Mouse (Mus musculus) CH12.LX (cell line): ENCODE results near the gene Itgb1bp1. TPM values are rescaled to one million over a fixed set of nuclear protein-coding genes. Genes with fewer than 3 reads are reported as not detected.

ENCODE experiments used
- DNase-seq: peaks from one replicate; pipeline ENCODE4 v3.0.0-alpha.2; 2013; ENCODE audit errors: extremely low read depth
- H3K27ac ChIP-seq: 2 replicates; pipeline ENCODE4 v1.5.1; 2012; ENCODE audit warnings: low read depth, mild to moderate bottlenecking, control low read depth, moderate library complexity; ENCODE audit not compliant: insufficient read depth
- H3K27me3 ChIP-seq: replicated peaks from 2 replicates; pipeline ENCODE3; 2012; ENCODE audit warnings: inconsistent platforms
- H3K36me3 ChIP-seq, 2 experiments: replicated peaks in 1 of 2; 2 replicates each; pipeline versions ENCODE3 to v1.6.1; 2012; ENCODE audit warnings: inconsistent platforms in 1 of 2, low read length in 1 of 2, mild to moderate bottlenecking in 1 of 2, mixed read lengths in 1 of 2, moderate library complexity in 1 of 2; ENCODE audit not compliant: control insufficient read depth in 1 of 2, insufficient read depth in 1 of 2
- H3K4me1 ChIP-seq, 2 experiments: 2 replicates each; pipeline ENCODE4 v1.6.1; 2012; ENCODE audit warnings: inconsistent platforms in 1 of 2, moderate library complexity in 1 of 2; ENCODE audit not compliant: insufficient read depth in 2 of 2, control insufficient read depth in 1 of 2
- H3K4me2 ChIP-seq: 2 replicates; pipeline ENCODE4 v1.6.1; 2012; ENCODE audit warnings: low read depth, mild to moderate bottlenecking, control low read depth; ENCODE audit not compliant: poor library complexity, insufficient read depth, severe bottlenecking
- H3K4me3 ChIP-seq, 3 experiments: fragments of 150-350 bp in 1 of 3; sonication (generic) in 1 of 3; replicated peaks in 1 of 3; 2 replicates each; pipeline versions ENCODE3 to v1.5.1; 2011 to 2012; ENCODE audit warnings: low read depth in 2 of 3, low read length in 2 of 3, mild to moderate bottlenecking in 2 of 3, moderate library complexity in 2 of 3, control low read depth in 1 of 3, improper control_type of control experiment in 1 of 3, inconsistent platforms in 1 of 3, mixed read lengths in 1 of 3; ENCODE audit not compliant: poor library complexity in 1 of 3
- H3K79me2 ChIP-seq: replicated peaks from 2 replicates; pipeline ENCODE4 v1.6.1; 2012; ENCODE audit warnings: mild to moderate bottlenecking, moderate library complexity; ENCODE audit not compliant: control insufficient read depth, poor library complexity, insufficient read depth, severe bottlenecking; ENCODE audit errors: extremely low read depth
- H3K9ac ChIP-seq: 2 replicates; pipeline ENCODE4 v1.6.1; 2012; ENCODE audit warnings: low read depth, mild to moderate bottlenecking, control low read depth, moderate library complexity; ENCODE audit not compliant: insufficient read depth
- H3K9me3 ChIP-seq: replicated peaks from 2 replicates; pipeline ENCODE3; 2012; ENCODE audit warnings: low read length, inconsistent platforms, mixed read lengths
- BHLHE40 ChIP-seq: IDR thresholded peaks from 2 replicates; pipeline ENCODE4 v1.6.1; 2011; ENCODE audit warnings: mild to moderate bottlenecking, low read depth, low read length, improper control_type of control experiment
- CHD2 ChIP-seq: IDR thresholded peaks from 2 replicates; pipeline ENCODE4 v1.6.1; 2011; ENCODE audit warnings: low read length, improper control_type of control experiment
- CTCF ChIP-seq, 2 experiments: IDR thresholded peaks in 1 of 2; conservative IDR thresholded peaks in 1 of 2; 2 replicates each; pipeline ENCODE4 v1.5.1; 2011 to 2012; ENCODE audit warnings: low read depth in 2 of 2, low read length in 2 of 2, improper control_type of control experiment in 1 of 2, inconsistent platforms in 1 of 2, mild to moderate bottlenecking in 1 of 2, moderate library complexity in 1 of 2
- ELF1 ChIP-seq: IDR thresholded peaks from 2 replicates; pipeline ENCODE4 v1.6.1; 2014; ENCODE audit warnings: low read depth, mild to moderate bottlenecking, inconsistent platforms, low read length, improper control_type of control experiment
- EP300 ChIP-seq: IDR thresholded peaks from 2 replicates; pipeline ENCODE4 v1.6.1; 2011; ENCODE audit warnings: low read length, improper control_type of control experiment
- ETS1 ChIP-seq: conservative IDR thresholded peaks from 2 replicates; pipeline ENCODE4 v1.6.1; 2012; ENCODE audit warnings: low read depth, mild to moderate bottlenecking, inconsistent platforms, low read length, improper control_type of control experiment, moderate library complexity
- GABPA ChIP-seq: IDR thresholded peaks from 2 replicates; pipeline ENCODE4 v1.6.1; 2012; ENCODE audit warnings: low read depth, low read length, improper control_type of control experiment, inconsistent platforms; ENCODE audit not compliant: insufficient replicate concordance
- HCFC1 ChIP-seq: IDR thresholded peaks from 2 replicates; pipeline ENCODE4 v1.6.1; 2012; ENCODE audit warnings: low read depth, mild to moderate bottlenecking, inconsistent platforms, low read length, improper control_type of control experiment
- IRF4 ChIP-seq: IDR thresholded peaks from 2 replicates; pipeline ENCODE4 v1.6.1; 2014; ENCODE audit warnings: low read depth, mild to moderate bottlenecking, inconsistent platforms, low read length, improper control_type of control experiment
- JUN ChIP-seq: IDR thresholded peaks from 2 replicates; pipeline ENCODE4 v1.6.1; 2011; ENCODE audit warnings: low read depth, mild to moderate bottlenecking, low read length, improper control_type of control experiment, moderate library complexity; ENCODE audit not compliant: insufficient read depth
- KAT2A ChIP-seq: IDR thresholded peaks from 2 replicates; pipeline ENCODE4 v1.6.1; 2012; ENCODE audit warnings: low read length, improper control_type of control experiment, inconsistent platforms; ENCODE audit not compliant: insufficient replicate concordance
- MAFK ChIP-seq: IDR thresholded peaks from 2 replicates; pipeline ENCODE4 v1.6.1; 2011; ENCODE audit warnings: low read length, improper control_type of control experiment; ENCODE audit not compliant: insufficient replicate concordance
- MEF2A ChIP-seq: IDR thresholded peaks from 2 replicates; pipeline ENCODE4 v1.6.1; 2014; ENCODE audit warnings: low read depth, mild to moderate bottlenecking, inconsistent platforms, low read length, improper control_type of control experiment, borderline replicate concordance
- MYC ChIP-seq: IDR thresholded peaks from 2 replicates; pipeline ENCODE4 v1.6.1; 2011; ENCODE audit warnings: low read depth, mild to moderate bottlenecking, improper control_type of control experiment, low read length
- NRF1 ChIP-seq: IDR thresholded peaks from 2 replicates; pipeline ENCODE4 v1.6.1; 2014; ENCODE audit warnings: low read depth, mild to moderate bottlenecking, inconsistent platforms, low read length, improper control_type of control experiment, moderate library complexity
- POLR2A ChIP-seq: IDR thresholded peaks from 2 replicates; pipeline ENCODE4 v1.6.1; 2011; ENCODE audit warnings: low read depth, mild to moderate bottlenecking, improper control_type of control experiment, low read length
- POLR2AphosphoS2 ChIP-seq: IDR thresholded peaks from 2 replicates; pipeline ENCODE4 v1.6.1; 2011; ENCODE audit warnings: low read depth, low read length, improper control_type of control experiment
- RAD21 ChIP-seq: IDR thresholded peaks from 2 replicates; pipeline ENCODE4 v1.6.1; 2011; ENCODE audit warnings: low read depth, mild to moderate bottlenecking, low read length, improper control_type of control experiment, moderate library complexity
- RCOR1 ChIP-seq: conservative IDR thresholded peaks from 2 replicates; pipeline ENCODE4 v1.6.1; 2012; ENCODE audit warnings: low read depth, mild to moderate bottlenecking, inconsistent platforms, low read length, improper control_type of control experiment
- SMC3 ChIP-seq: IDR thresholded peaks from 2 replicates; pipeline ENCODE4 v1.6.1; 2011; ENCODE audit warnings: low read depth, low read length, improper control_type of control experiment
- TBP ChIP-seq: conservative IDR thresholded peaks from 2 replicates; pipeline ENCODE4 v1.6.1; 2011; ENCODE audit warnings: low read depth, low read length, improper control_type of control experiment
- TCF12 ChIP-seq: IDR thresholded peaks from 2 replicates; pipeline ENCODE4 v1.6.1; 2014; ENCODE audit warnings: low read depth, mild to moderate bottlenecking, inconsistent platforms, low read length, improper control_type of control experiment
- UBTF ChIP-seq: IDR thresholded peaks from 2 replicates; pipeline ENCODE4 v1.6.1; 2012; ENCODE audit warnings: low read depth, mild to moderate bottlenecking, inconsistent platforms, low read length, improper control_type of control experiment, moderate library complexity
- USF1 ChIP-seq: IDR thresholded peaks from 2 replicates; pipeline ENCODE4 v1.6.1; 2014; ENCODE audit warnings: low read depth, mild to moderate bottlenecking, inconsistent platforms, low read length, improper control_type of control experiment
- USF2 ChIP-seq: conservative IDR thresholded peaks from 2 replicates; pipeline ENCODE4 v1.6.1; 2011; ENCODE audit warnings: low read depth, low read length, improper control_type of control experiment
- ZKSCAN1 ChIP-seq: IDR thresholded peaks from 2 replicates; pipeline ENCODE4 v1.6.1; 2012; ENCODE audit warnings: low read depth, inconsistent platforms, low read length, improper control_type of control experiment, borderline replicate concordance
- ZNF384 ChIP-seq: IDR thresholded peaks from 2 replicates; pipeline ENCODE4 v1.6.1; 2012; ENCODE audit warnings: low read depth, low read length, improper control_type of control experiment, inconsistent platforms
- dilution Hi-C: fragments of 300-500 bp; cut with MboI; formaldehyde crosslinking; loops from 2 replicates; pipeline ENCODE4 v1.14.3; 2020; ENCODE audit warnings: low sequenced_read_pairs; ENCODE audit not compliant: extremely low pct_unique_long_range_greater_than_20kb, extremely low pct_ligation_motif_present
- in situ Hi-C: fragments of 300-500 bp; cut with MboI; formaldehyde crosslinking; loops from 3 replicates; pipeline ENCODE4 v1.14.3; 2019; ENCODE audit warnings: low sequenced_read_pairs, low pct_ligation_motif_present, low pct_unique_long_range_greater_than_20kb, mixed read lengths
- polyA plus RNA-seq: library from polyadenylated mRNA; unstranded; fragments of >175 nt; gene quantifications from 2 replicates; pipeline ENCODE4 v1.2.1, GENCODE M21; 2012; ENCODE audit warnings: low read depth; ENCODE audit not compliant: insufficient read length
- total RNA-seq, 2 experiments: library from RNA; depleted of rRNA; stranded (reverse); fragments of 300-350 nt in 1 of 2; fragments of >200 nt in 1 of 2; gene quantifications; 2 replicates each; pipeline ENCODE4 v1.2.3; 2012 to 2014

The Itgb1bp1 gene
- total and polyA plus RNA-seq, 3 experiments, result 37.7 to 77.5 (median 57.9) TPM

DNA sequence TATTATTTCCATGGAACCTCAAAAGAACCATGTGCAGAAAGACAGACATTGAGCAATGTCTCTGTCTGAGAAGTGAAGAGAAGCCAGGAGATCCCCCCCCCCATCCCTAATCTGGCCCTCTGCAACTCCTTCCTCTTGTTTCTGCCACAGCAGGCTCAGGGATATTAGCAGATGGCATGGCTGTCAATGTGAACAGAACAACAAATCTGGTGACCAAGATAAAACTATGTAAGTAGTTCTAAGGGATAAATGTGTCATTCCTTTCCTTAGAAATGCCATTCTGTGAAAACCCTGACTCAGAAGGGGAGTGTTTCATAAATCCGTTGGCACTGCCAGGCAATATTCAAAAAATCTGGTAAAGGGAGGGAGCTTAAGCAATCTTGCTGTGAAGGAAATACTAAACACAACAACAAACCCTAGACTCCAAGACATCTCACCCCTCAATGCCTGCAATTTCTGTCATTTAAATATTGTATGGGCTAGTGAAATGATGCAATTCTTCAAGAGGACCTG, 8.7 kb downstream of the Itgb1bp1 start:
- TF ChIP-seq ETS1, result no peak
- TF ChIP-seq UBTF, result no peak
- no peak for TF ChIP-seq POLR2AphosphoS2
- no peak for TF ChIP-seq ELF1
- TF ChIP-seq MEF2A, result no peak
- no peak for TF ChIP-seq GABPA
- TF ChIP-seq ZNF384, result no peak
- no peak for TF ChIP-seq USF1
- no peak for TF ChIP-seq JUN
- no peak for TF ChIP-seq CHD2
- TF ChIP-seq POLR2A, result no peak
- TF ChIP-seq NRF1, result no peak
- no peak for TF ChIP-seq BHLHE40
- TF ChIP-seq IRF4, result no peak
- no peak for TF ChIP-seq ZKSCAN1
- TF ChIP-seq RCOR1, result no peak
- TF ChIP-seq MAFK, result no peak
- no peak for TF ChIP-seq TCF12
- TF ChIP-seq, all 38 proteins: peak for 0
- H3K4me1 ChIP-seq, result no peaks in the 10 kb centered on the region
- peaks cover 6 to 67% of the 10 kb centered on the region in 2 experiments for H3K36me3 ChIP-seq
- H3K9me3 ChIP-seq, result no peaks in the 10 kb centered on the region
- in situ Hi-C loops, result loop anchor here (25.0 kb wide), 1 partner anchor 335 kb away; no protein-coding TSS in a partner anchor
- no peak for DNase-seq
- no peaks in the 10 kb centered on the region for H3K27me3 ChIP-seq
- no peak overlapping the region for H3K27ac ChIP-seq
- peaks cover under 1% of the 10 kb centered on the region; the same call in 1 of the 2 replicates for H3K79me2 ChIP-seq
- no peak overlapping the region for H3K4me2 ChIP-seq
- H3K4me3 ChIP-seq, result no peak overlapping the region
- H3K9ac ChIP-seq, result no peak overlapping the region
- dilution Hi-C loops, result no loop called here

DNA sequence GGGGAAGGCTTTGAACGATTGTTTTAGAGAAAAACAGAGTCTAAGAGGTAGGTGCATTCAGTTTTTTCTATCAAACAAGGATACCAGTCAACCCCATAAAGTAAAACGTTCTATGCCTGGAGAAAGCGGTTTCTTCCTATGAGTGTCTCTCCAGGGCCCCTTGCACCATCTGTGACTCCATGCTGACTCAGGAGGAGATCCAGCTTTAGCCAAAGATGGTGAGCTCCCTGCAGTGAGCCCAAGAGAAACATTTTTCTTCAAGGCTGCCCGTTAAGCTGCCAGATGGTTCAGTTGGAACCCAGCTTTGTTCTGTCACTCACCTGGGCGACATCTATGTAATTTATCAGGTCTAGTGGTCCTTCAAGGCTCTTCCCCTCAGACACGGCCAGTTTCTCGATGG, 11.6 kb downstream of the Itgb1bp1 start:
- TF ChIP-seq NRF1 (no peak), TBP (no peak), USF2 (no peak), TCF12 (no peak), KAT2A (no peak), CTCF (conservative IDR thresholded peaks at IDR 0.05 in 1 of 2, IDR thresholded peaks at IDR 0.05 in 1 of 2; ENCODE audit: low read depth in 2 of 2, low read length in 2 of 2) (no peak), USF1 (no peak), ETS1 (no peak), CHD2 (no peak), SMC3 (no peak), EP300 (no peak), MEF2A (no peak), JUN (no peak), RAD21 (no peak), MYC (no peak), HCFC1 (no peak), UBTF (no peak)
- dilution Hi-C loops, result no loop called here
- H3K27me3 ChIP-seq, result no peaks in the 10 kb centered on the region
- H3K4me3 ChIP-seq, result no peak overlapping the region
- H3K27ac ChIP-seq, result no peak overlapping the region
- H3K4me1 ChIP-seq, result no peaks in the 10 kb centered on the region
- in situ Hi-C loops, result loop anchor here (25.0 kb wide), 1 partner anchor 187 kb away; no protein-coding TSS in a partner anchor
- no peak overlapping the region for H3K4me2 ChIP-seq
- DNase-seq, result no peak
- no peaks in the 10 kb centered on the region for H3K9me3 ChIP-seq
- no peaks in the 10 kb centered on the region for H3K79me2 ChIP-seq
- H3K36me3 ChIP-seq, result peaks cover 26 to 82% of the 10 kb centered on the region in 2 experiments
- no peak overlapping the region for H3K9ac ChIP-seq
